Mouse (Mus musculus) lung, postnatal 0 days (tissue): ENCODE data around the gene Xrcc5. TPM values are rescaled to one million over a fixed set of nuclear protein-coding genes. Genes with fewer than 3 reads are reported as not detected.

Experiments used
- ATAC-seq: fragments of 200-750 bp; cut with Nextera tagmentation; 2 replicates; pipeline ENCODE4 v1.8.0; 2017; ENCODE audit warnings: moderate library complexity
- DNase-seq: peaks from one replicate; pipeline ENCODE4 v3.0.0-alpha.2; 2016; ENCODE audit warnings: low spot score
- H3K27ac ChIP-seq: fragments of 300-500 bp; sonication (generic); 2 replicates; pipeline ENCODE4 v1.5.1; 2014; ENCODE audit warnings: antibody characterized with exemption, mild to moderate bottlenecking, low read length, mixed read lengths
- H3K27me3 ChIP-seq: fragments of 300-500 bp; sonication (generic); replicated peaks from 2 replicates; pipeline ENCODE4 v1.6.1; 2014; ENCODE audit warnings: low read length, mixed read lengths; ENCODE audit not compliant: insufficient read depth
- H3K36me3 ChIP-seq: fragments of 300-500 bp; sonication (generic); 2 replicates; pipeline ENCODE4 v1.6.1; 2014; ENCODE audit warnings: low read length, mixed read lengths; ENCODE audit not compliant: insufficient read depth
- H3K4me1 ChIP-seq: fragments of 300-500 bp; sonication (generic); 2 replicates; pipeline ENCODE4 v1.6.1; 2014; ENCODE audit warnings: antibody characterized with exemption, low read depth, low read length, mixed read lengths; ENCODE audit not compliant: insufficient read depth
- H3K4me2 ChIP-seq: fragments of 300-500 bp; sonication (generic); replicated peaks from 2 replicates; pipeline ENCODE4 v1.6.1; 2014; ENCODE audit warnings: low read depth, mild to moderate bottlenecking, low read length, moderate library complexity, mixed read lengths
- H3K4me3 ChIP-seq: fragments of 300-500 bp; sonication (generic); 2 replicates; pipeline ENCODE4 v1.5.1; 2014; ENCODE audit warnings: low read depth, low read length
- H3K9ac ChIP-seq: fragments of 300-500 bp; sonication (generic); replicated peaks from 2 replicates; pipeline ENCODE4 v1.6.1; 2014; ENCODE audit warnings: low read depth, mild to moderate bottlenecking
- H3K9me3 ChIP-seq: fragments of 300-500 bp; sonication (generic); 2 replicates; pipeline ENCODE4 v1.6.1; 2016; ENCODE audit warnings: low read length, mixed read lengths
- CTCF ChIP-seq: IDR thresholded peaks from 2 replicates; pipeline ENCODE4 v1.5.1; 2016; ENCODE audit warnings: antibody characterized with exemption, mild to moderate bottlenecking
- EP300 ChIP-seq: IDR thresholded peaks from 2 replicates; pipeline ENCODE4 v1.6.1; 2016; ENCODE audit warnings: antibody characterized with exemption, mild to moderate bottlenecking, control low read depth
- WGBS: fragments of 180-500 bp; shearing (Covaris S2); extraction: QIAGEN DNeasy Blood & Tissue Kit; methylation state at CpG from one replicate; pipeline ENCODE4 v1.1.7; 2014; 5-methylcytosine and 5-hydroxymethylcytosine counted together
- polyA plus RNA-seq: library from polyadenylated mRNA; unstranded; fragments of >200 nt; fragmentation: Nextera tagmentation; extraction: Ambion mirVana; gene quantifications from 2 replicates; pipeline ENCODE4 v1.2.1, GENCODE M21; 2015

Gene Xrcc5
- polyA plus RNA-seq, 1 experiment from 2014 or later = 10.3 TPM

- no peak for TF ChIP-seq CTCF
- no peak for TF ChIP-seq EP300
- 69% methylated on average over 8 of the region's 8 CpGs for WGBS
- Histone ChIP-seq H3K4me3 (no peak overlapping the region), H3K27me3 (no peaks in the 10 kb centered on the region), H3K4me1 (no peaks in the 10 kb centered on the region), H3K9ac (no peak overlapping the region), H3K4me2 (no peak overlapping the region), H3K9me3 (no peaks in the 10 kb centered on the region), H3K27ac (no peak overlapping the region), H3K36me3 (no peaks in the 10 kb centered on the region)
- no peak for DNase-seq
- no peak for ATAC-seq
Measured at GRCm38 (mm10) chr1:72439146-72439545, 131.9 kb downstream of the Xrcc5 start.

GRCm38 (mm10) chr1:72442747-72443146, 135.5 kb downstream of the Xrcc5 start:
- Histone ChIP-seq H3K36me3 (no peaks in the 10 kb centered on the region), H3K4me3 (no peak overlapping the region), H3K9ac (no peak overlapping the region), H3K4me2 (no peak overlapping the region), H3K27ac (no peak overlapping the region), H3K4me1 (no peaks in the 10 kb centered on the region), H3K9me3 (no peaks in the 10 kb centered on the region), H3K27me3 (no peaks in the 10 kb centered on the region)
- DNase-seq (no peak), ATAC-seq (no peak)
- TF ChIP-seq EP300 (no peak), CTCF (no peak)
- 85% methylated on average over 2 of the region's 2 CpGs for WGBS

Other genes starting within 250 kb of the Xrcc5 start
- 0.57 and 0.98 TPM in 2 replicates for gene Mreg, start 95.1 kb upstream of the Xrcc5 start, polyA plus RNA-seq
- 11.1 and 12.0 TPM in 2 replicates for gene Pecr, start 23.1 kb upstream of the Xrcc5 start, polyA plus RNA-seq
- gene Tmem169, start 23.1 kb upstream of the Xrcc5 start, polyA plus RNA-seq = 0.07 and 0.10 TPM in 2 replicates
- 0.06 and 0.24 TPM in 2 replicates for gene March4, start 229.5 kb downstream of the Xrcc5 start, polyA plus RNA-seq